Comparison of ENCODE assay signal across 11 mouse cellular contexts in the genomic region with DNA sequence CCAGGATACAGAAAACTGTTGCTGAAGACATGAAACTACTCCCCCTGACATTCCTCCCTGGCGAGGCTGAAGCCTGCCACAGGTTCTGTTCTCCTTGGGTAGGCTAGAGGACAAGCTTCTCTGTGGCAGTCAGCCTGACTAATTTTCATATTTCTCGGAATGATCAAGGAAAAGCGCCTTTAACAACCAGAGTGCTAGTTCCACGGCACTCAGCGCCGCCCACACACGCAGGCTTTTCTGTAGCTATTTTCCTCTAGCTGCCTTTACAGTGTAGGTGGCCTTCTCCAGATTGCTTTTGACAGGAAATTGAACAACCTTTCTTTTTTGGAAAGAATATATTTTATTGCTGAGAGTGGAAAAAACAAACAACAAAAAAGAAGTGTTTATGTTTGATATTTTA.
DNase-seq lines count a peak whose midpoint lies in the region; ATAC-seq lines count a peak whose summit lies in the region.
"Had no signal": no experiment of that assay in that cellular context is flagged by ENCODE, and none has a peak within 500 bp of the region (broad histone marks: within the 10 kb centered on the region; RNA-seq: fewer than 3 reads in every experiment).

No protein-coding gene starts in this region.

- no peaks in the 10 kb centered on the region for H3K27me3 ChIP-seq in megakaryocyte, embryonic 14.5 days (replicated peaks)
- no peaks in the 10 kb centered on the region for H3K27me3 ChIP-seq in neural tube, embryonic 15.5 days (replicated peaks)
- H3K27me3 ChIP-seq: forebrain, embryonic 15.5 days had no signal

- H3K4me1 ChIP-seq in megakaryocyte, embryonic 14.5 days: peaks cover 94% of the 10 kb centered on the region
- H3K4me1 ChIP-seq in neural tube, embryonic 15.5 days: peaks cover 5% of the 10 kb centered on the region

- DNase-seq in frontal cortex, adult 2 months (ENCODE audit: extremely low spot score in 1 of 2, low spot score in 1 of 2): peak; percentile 84 to 90
- peak; percentile 64 to 66 for DNase-seq in layer of hippocampus, postnatal 36 days
- peak; percentile 84 for DNase-seq in telencephalon, adult 2 months (ENCODE audit: low read depth, low spot score)
- DNase-seq in cerebellum, postnatal 36 days: no peak
- DNase-seq: kidney, adult 8-10 months; liver had no signal

- no peak overlapping the region for H3K4me2 ChIP-seq in neural tube, embryonic 15.5 days
- H3K4me2 ChIP-seq: forebrain, embryonic 15.5 days had no signal

- H3K27ac ChIP-seq in neural tube, embryonic 15.5 days (replicated peaks): no peak overlapping the region
- H3K27ac ChIP-seq: forebrain, embryonic 15.5 days had no signal

- H3K9ac ChIP-seq in neural tube, embryonic 15.5 days (replicated peaks): no peak overlapping the region
- H3K9ac ChIP-seq: forebrain, embryonic 15.5 days had no signal

- 82% methylated on average over 7 of the region's 7 CpGs for WGBS in neural tube, embryonic 15.5 days

- H3K9me3 ChIP-seq in megakaryocyte, embryonic 14.5 days: no peaks in the 10 kb centered on the region
- H3K9me3 ChIP-seq in neural tube, embryonic 15.5 days (replicated peaks): no peaks in the 10 kb centered on the region
- H3K9me3 ChIP-seq: embryonic facial prominence, embryonic 10.5 days; forebrain, embryonic 15.5 days had no signal

- H3K4me3 ChIP-seq in megakaryocyte, embryonic 14.5 days (replicated peaks): peak overlapping the region; percentile 10
- H3K4me3 ChIP-seq in neural tube, embryonic 15.5 days (replicated peaks): no peak overlapping the region
- H3K4me3 ChIP-seq: embryonic facial prominence, embryonic 10.5 days; forebrain, embryonic 15.5 days had no signal

- ATAC-seq in megakaryocyte, adult 5-6 weeks (ENCODE audit: poor library complexity, severe bottlenecking): no peak
- no peak for ATAC-seq in neural tube, embryonic 15.5 days (ENCODE audit: low FRiP score)
- ATAC-seq: forebrain, embryonic 15.5 days had no signal

- peaks cover 10% of the 10 kb centered on the region for H3K36me3 ChIP-seq in megakaryocyte, embryonic 14.5 days (replicated peaks; ENCODE audit: low read length)
- no peaks in the 10 kb centered on the region for H3K36me3 ChIP-seq in neural tube, embryonic 15.5 days

Comparison
In these comparisons a context has a peak if more than half of its experiments do, and no peak if none do; other contexts are left out.
1. DNase-seq: peak in frontal cortex, adult 2 months (2 of 2), layer of hippocampus, postnatal 36 days (2 of 2) and telencephalon, adult 2 months (single experiment); none in cerebellum, postnatal 36 days (0 of 2).